Mouse (Mus musculus): ENCODE measurements around the gene Cyp1a2. TPM values are rescaled to one million over a fixed set of nuclear protein-coding genes. Genes with fewer than 3 reads are reported as not detected.

Cyp1a2 gene
- polyA plus RNA-seq, 1 experiment from 2014 or later, result not detected

DNA sequence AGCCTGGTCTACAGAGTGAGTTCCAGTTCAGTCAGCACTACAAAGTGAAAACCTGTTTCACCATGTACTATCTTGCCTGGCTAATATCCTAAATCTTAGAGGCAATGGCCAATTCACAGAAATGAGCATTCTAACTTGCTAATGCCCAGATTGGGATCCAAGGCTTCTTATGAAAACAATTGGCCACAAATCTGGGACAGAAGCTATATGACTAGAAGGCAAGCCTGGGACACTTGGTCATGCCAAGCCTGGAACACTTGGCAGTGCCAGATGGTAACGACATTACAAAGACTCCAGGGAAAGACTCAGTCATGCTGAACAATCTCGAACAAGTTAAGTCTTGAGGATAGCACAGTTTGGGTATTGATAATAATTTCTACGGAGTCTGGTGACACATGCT is 23.0 kb upstream of the Cyp1a2 start:
- peaks cover 8% of the 10 kb centered on the region; the same call in 1 of the 2 replicates for H3K36me3 ChIP-seq
- H3K9ac ChIP-seq, result no peak overlapping the region
- H3K27ac ChIP-seq, result no peak overlapping the region
- peaks cover 6% of the 10 kb centered on the region for H3K9me3 ChIP-seq (replicated peaks)
- peaks cover 8% of the 10 kb centered on the region for H3K27me3 ChIP-seq (replicated peaks)
- no peak overlapping the region for H3K4me2 ChIP-seq
- WGBS (ENCODE audit: insufficient replicate concordance), result 79% methylated on average over 3 of the region's 3 CpGs
- no peak overlapping the region for H3K4me3 ChIP-seq
- ATAC-seq, result no peak
- H3K4me1 ChIP-seq, result peaks cover 29% of the 10 kb centered on the region

DNA sequence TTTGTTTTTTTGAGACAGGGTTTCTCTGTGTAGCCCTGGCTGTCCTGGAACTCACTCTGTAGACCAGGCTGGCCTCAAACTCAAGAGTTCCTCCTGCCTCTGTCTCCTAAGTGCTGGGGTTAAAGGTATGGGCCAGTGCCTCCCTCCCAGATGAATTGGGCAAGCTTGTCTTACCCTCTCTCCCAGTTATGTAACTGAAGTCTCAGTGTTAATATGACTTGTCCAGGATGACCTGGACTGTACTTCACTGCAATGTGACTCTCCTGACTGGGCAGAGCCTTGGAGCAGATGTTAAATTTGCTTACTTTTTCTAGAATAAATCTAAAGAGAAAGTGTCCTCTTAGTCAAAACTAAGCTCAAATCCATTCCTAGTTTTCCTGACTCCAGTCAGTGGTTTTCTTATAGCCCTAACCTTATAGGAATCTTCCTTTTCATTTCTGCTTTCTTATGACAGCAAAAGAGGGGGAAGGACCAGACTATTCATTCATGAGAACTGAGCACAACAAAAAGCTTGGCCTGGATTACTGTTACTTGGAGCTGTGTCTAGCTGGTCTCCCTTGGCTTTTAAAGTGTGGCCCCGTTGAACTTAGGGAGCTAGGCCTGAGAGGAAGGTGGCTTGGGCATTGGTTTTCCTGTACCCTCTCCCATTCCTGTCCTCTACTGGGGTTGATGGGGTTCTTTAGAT is 15.1 kb upstream of the Cyp1a2 start:
- Histone ChIP-seq H3K27me3 (replicated peaks) (peaks cover 62% of the 10 kb centered on the region), H3K4me2 (no peak overlapping the region), H3K27ac (no peak overlapping the region), H3K4me1 (peaks cover 24% of the 10 kb centered on the region), H3K36me3 (no peaks in the 10 kb centered on the region), H3K9ac (no peak overlapping the region), H3K9me3 (replicated peaks) (no peaks in the 10 kb centered on the region), H3K4me3 (no peak overlapping the region)
- no peak for ATAC-seq
- WGBS (ENCODE audit: insufficient replicate concordance), result 67% methylated on average over 1 of the region's 1 CpGs

DNA sequence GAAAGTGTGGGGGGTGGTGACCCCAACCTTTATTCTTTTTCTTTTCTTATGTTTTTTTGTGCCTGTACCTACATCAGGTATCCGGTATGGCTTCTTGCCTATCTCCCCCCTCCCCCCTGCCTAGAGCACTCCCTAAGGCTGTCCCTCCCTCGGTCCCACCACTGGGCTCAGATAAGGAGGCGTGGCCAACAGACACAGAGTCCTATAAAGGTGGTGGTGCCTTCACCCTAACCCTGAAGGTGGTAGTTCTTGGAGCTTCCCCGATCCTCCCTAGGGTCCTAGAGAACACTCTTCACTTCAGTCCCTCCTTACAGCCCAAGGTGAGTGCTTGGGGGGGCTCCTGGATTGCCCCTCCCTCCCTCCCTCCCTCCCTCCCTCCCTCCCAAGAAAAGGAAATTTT is 13.9 kb upstream of the Cyp1a2 start:
- WGBS (ENCODE audit: insufficient replicate concordance), result 8% methylated on average over 4 of the region's 4 CpGs
- peak overlapping the region; percentile 53 for H3K4me3 ChIP-seq
- H3K36me3 ChIP-seq, result no peaks in the 10 kb centered on the region
- H3K9ac ChIP-seq, result no peak overlapping the region
- peaks cover 65% of the 10 kb centered on the region for H3K27me3 ChIP-seq (replicated peaks)
- peak overlapping the region; percentile 85 for H3K4me2 ChIP-seq
- H3K9me3 ChIP-seq (replicated peaks), result no peaks in the 10 kb centered on the region
- peak; percentile 76 for ATAC-seq
- peaks cover 24% of the 10 kb centered on the region for H3K4me1 ChIP-seq
- no peak overlapping the region for H3K27ac ChIP-seq

DNA sequence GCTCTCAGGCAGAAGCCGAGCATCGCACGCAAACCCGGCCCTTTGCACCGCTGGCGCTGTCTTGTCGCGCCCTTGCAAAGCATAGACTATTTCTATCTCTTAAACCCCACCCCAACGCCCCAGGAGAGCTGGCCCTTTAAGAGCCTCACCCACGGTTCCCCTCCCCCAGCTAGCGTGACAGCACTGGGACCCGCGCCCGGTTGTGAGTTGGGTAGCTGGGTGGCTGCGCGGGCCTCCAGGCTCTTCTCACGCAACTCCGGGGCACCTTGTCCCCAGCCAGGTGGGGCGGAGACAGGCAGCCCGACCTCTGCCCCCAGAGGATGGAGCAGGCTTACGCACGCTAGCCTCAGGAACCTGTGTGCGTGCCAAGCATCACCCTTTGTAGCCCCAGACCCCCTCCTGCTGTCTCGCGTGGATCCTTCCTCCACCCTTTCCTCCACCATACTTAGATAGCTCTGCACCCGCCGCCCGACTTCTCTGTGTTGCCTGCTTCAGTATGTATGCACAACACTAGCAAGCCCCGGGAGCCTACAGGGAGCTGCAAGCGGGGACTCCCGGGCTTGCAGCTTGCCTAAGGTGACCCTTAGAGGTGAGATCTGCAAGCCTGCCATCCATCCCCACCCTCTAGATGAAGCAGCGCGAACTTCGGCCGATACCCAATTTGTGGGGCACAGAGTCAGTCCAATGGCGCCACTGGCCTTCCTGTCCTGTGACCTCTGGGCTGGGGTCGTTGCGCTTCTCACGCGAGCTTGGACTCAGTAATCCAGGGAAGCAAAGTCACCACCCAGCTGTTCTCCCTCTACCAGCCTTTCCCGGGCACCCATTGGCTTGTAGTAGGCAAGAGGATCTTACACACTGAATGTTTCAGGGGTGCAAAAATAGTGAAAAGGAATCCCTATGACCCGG is 13.1 kb upstream of the Cyp1a2 start:
- peaks cover 24% of the 10 kb centered on the region for H3K4me1 ChIP-seq
- H3K36me3 ChIP-seq, result no peaks in the 10 kb centered on the region
- H3K4me3 ChIP-seq, result peak overlapping the region; percentile 53
- ATAC-seq, result peak; percentile 47
- H3K27ac ChIP-seq, result no peak overlapping the region
- H3K27me3 ChIP-seq (replicated peaks), result peaks cover 70% of the 10 kb centered on the region
- H3K9me3 ChIP-seq (replicated peaks), result no peaks in the 10 kb centered on the region
- peak overlapping the region; percentile 52 for H3K9ac ChIP-seq
- WGBS (ENCODE audit: insufficient replicate concordance), result 2% methylated on average over 42 of the region's 42 CpGs
- peak overlapping the region; percentile 85 for H3K4me2 ChIP-seq

DNA sequence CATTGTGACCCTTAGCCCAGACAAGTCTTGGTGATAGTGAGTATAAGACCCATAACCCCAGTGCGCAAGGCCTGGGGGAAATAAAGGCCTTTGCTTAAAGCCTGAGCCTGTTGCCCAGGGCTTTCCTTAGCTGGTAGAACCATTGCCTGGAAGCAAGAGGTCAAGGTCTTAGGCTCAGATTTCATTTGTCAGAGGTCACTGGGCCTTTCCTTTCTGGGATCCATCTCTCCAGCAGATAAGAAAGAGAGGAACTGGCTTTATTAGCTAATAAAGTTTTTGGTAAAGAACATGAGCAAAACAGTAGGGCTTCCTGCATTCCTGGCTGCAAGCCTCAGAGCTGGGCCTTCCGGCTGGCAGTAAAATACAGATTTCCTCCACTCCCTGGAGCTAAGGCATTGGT is 10.6 kb upstream of the Cyp1a2 start:
- peaks cover 64% of the 10 kb centered on the region for H3K27me3 ChIP-seq (replicated peaks)
- H3K9ac ChIP-seq, result no peak overlapping the region
- no peak overlapping the region for H3K4me3 ChIP-seq
- no peaks in the 10 kb centered on the region for H3K9me3 ChIP-seq (replicated peaks)
- WGBS (ENCODE audit: insufficient replicate concordance), result 80% methylated on average over 2 of the region's 2 CpGs
- H3K27ac ChIP-seq, result no peak overlapping the region
- ATAC-seq, result no peak
- H3K36me3 ChIP-seq, result no peaks in the 10 kb centered on the region
- H3K4me1 ChIP-seq, result peaks cover 24% of the 10 kb centered on the region
- H3K4me2 ChIP-seq, result no peak overlapping the region

DNA sequence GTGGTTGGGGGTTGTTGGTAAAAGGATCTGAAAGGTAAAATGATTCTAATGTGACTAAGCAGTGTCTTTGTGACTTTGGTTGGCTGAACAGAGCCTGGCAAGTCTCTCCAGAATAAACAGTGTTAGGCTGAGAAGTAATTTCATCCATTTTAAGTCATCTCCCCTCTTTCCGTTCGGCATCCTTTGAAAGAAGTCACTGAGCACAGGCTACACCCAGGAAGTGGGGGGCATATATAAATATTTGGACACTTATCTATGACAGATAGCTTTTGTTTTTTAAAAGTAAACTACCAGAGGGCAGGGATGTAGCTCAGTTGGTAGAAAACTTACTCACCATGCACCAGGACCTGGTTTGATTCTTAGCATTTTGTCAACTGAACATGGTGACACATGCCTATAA is 5.1 kb upstream of the Cyp1a2 start:
- no peak for ATAC-seq
- Histone ChIP-seq H3K27ac (no peak overlapping the region), H3K4me2 (no peak overlapping the region), H3K9me3 (replicated peaks) (no peaks in the 10 kb centered on the region), H3K27me3 (replicated peaks) (peaks cover 17% of the 10 kb centered on the region), H3K36me3 (no peaks in the 10 kb centered on the region), H3K9ac (no peak overlapping the region), H3K4me3 (no peak overlapping the region), H3K4me1 (peaks cover 14% of the 10 kb centered on the region; the same call in 1 of the 2 replicates)
- WGBS (ENCODE audit: insufficient replicate concordance), result 72% methylated on average over 2 of the region's 2 CpGs

DNA sequence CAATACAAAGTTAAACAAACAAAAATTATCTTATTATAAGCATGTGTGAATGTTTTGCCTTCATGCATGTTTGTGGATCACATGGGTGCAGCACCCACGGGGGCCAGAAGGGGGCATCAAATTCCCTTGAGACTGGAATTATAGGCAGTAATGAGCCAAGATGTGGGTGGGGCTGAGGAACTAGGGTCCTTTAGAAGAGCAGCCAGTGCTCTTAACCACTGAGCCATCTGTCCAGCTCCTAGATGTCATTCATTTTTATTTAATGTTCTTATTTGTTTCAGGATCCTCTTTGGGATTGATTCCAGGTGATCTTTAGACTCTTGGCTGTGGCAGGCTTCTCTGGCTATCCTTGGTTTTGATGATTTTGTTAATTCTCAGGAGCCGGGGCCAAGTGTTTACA is 4.7 kb upstream of the Cyp1a2 start:
- Histone ChIP-seq H3K4me3 (no peak overlapping the region), H3K4me2 (no peak overlapping the region), H3K27me3 (replicated peaks) (peaks cover 18% of the 10 kb centered on the region), H3K27ac (no peak overlapping the region), H3K9ac (no peak overlapping the region), H3K36me3 (no peaks in the 10 kb centered on the region), H3K4me1 (peaks cover 14% of the 10 kb centered on the region; the same call in 1 of the 2 replicates), H3K9me3 (replicated peaks) (no peaks in the 10 kb centered on the region)
- WGBS (ENCODE audit: insufficient replicate concordance), result 43% methylated on average over 2 of the region's 2 CpGs
- ATAC-seq, result no peak

DNA sequence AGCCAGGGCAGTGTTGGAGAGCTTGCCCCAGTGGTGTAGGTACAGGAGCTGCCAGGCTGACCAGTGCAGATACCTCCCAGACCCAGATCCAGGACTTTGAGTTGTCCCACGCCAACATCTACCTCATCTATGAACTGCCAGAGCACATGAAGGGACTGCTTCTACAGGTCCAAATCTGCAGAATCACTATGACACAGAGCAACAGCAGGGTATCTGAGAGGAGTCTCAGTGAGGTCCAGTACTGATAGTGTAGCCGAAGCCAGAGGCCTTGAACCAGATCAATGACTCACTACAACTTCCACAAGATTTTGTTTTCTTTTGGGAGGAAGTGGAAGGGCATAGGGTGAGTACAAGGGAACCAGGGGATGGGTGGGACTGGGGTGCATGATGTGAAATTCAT is 4.2 kb upstream of the Cyp1a2 start, which contains the start of gene Cyp1a1:
Cyp1a1 (plus strand) TSS at position 178 of the 400 bp plus-strand sequence.
- H3K27me3 ChIP-seq (replicated peaks), result peaks cover 17% of the 10 kb centered on the region
- H3K4me1 ChIP-seq, result peaks cover 14% of the 10 kb centered on the region; the same call in 1 of the 2 replicates
- H3K9me3 ChIP-seq (replicated peaks), result no peaks in the 10 kb centered on the region
- H3K36me3 ChIP-seq, result no peaks in the 10 kb centered on the region
- H3K4me3 ChIP-seq, result no peak within 1 kb of the TSS
- no peak within 1 kb of the TSS for H3K4me2 ChIP-seq
- 64% methylated on average over 2 of the region's 2 CpGs for WGBS (ENCODE audit: insufficient replicate concordance)
- no peak within 1 kb of the TSS for H3K27ac ChIP-seq
- ATAC-seq, result peak; percentile 76
- H3K9ac ChIP-seq, result no peak within 1 kb of the TSS

DNA sequence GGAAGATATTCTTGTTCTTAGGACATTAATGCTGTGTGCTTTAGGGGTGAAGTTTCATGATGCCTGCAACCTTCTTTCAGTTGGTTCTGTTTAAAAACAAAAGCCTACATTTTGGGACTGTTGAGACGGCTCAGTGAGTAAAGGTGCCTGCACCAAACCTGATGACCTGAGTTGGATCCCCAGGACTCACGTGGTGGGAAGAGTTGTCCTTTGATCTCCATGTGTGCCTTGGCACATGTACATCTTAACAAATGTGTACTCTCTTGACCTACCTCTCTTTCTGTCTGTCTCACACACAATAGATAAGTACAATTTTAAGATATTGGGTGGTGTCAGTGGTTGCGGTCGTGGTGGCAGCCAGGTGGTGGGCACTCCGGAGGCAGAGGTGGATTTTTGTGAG is 2.5 kb upstream of the Cyp1a2 start:
- Histone ChIP-seq H3K9me3 (replicated peaks) (no peaks in the 10 kb centered on the region), H3K27ac (no peak overlapping the region), H3K4me3 (no peak overlapping the region), H3K27me3 (replicated peaks) (peaks cover 20% of the 10 kb centered on the region), H3K4me2 (no peak overlapping the region), H3K36me3 (no peaks in the 10 kb centered on the region), H3K4me1 (peaks cover 14% of the 10 kb centered on the region; the same call in 1 of the 2 replicates), H3K9ac (no peak overlapping the region)
- ATAC-seq, result no peak
- WGBS (ENCODE audit: insufficient replicate concordance), result 70% methylated on average over 5 of the region's 5 CpGs

DNA sequence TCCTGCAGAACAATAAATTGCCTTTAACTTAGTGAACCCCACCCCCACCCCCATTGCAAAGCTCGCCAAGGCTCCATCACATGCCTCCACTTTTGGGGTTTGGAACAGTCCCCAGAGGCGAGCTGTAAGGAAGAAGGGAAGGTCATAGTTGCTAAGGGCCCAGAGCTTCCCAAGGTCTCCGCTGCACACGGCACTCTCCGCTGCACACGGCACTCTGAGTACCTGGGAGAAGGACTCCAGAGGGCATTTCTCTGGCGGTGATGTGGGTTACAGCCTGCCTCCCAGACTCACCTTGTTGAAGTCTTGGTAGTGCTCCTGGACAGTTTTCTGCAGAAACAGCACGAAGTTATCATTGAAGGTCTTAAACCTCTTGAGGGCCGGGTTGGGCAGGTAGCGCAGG is 2.1 kb downstream of the Cyp1a2 start:
- WGBS (ENCODE audit: insufficient replicate concordance), result 68% methylated on average over 10 of the region's 10 CpGs
- no peak overlapping the region for H3K4me2 ChIP-seq
- H3K27ac ChIP-seq, result no peak overlapping the region
- H3K4me3 ChIP-seq, result no peak overlapping the region
- H3K9ac ChIP-seq, result no peak overlapping the region
- H3K9me3 ChIP-seq (replicated peaks), result no peaks in the 10 kb centered on the region
- no peaks in the 10 kb centered on the region for H3K4me1 ChIP-seq
- ATAC-seq, result no peak
- peaks cover 23% of the 10 kb centered on the region for H3K27me3 ChIP-seq (replicated peaks)
- no peaks in the 10 kb centered on the region for H3K36me3 ChIP-seq

DNA sequence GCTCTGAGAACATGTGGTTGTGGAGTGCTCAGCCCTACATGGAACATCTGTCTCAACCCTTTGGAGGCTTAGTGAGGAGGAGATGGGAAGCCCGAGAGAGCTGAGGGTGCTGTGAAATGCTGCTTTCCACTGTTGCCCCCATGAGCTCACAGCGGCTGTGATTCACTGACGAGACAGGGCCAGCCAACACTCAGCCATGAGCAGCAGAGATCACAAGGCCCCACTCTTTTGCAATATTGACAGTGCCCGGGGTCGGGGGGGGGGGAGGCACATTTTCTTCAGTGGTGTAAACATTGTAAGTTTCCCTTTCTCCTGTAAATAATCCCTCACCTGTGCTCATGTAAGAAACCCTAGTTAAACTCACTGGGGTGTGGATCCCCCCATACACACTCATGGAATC is 12.0 kb downstream of the Cyp1a2 start:
- Histone ChIP-seq H3K4me1 (peaks cover 10% of the 10 kb centered on the region), H3K36me3 (no peaks in the 10 kb centered on the region), H3K27me3 (replicated peaks) (0 out of 2 replicates have a peak, but pooled peaks cover 4% of the 10 kb centered on the region), H3K9ac (no peak overlapping the region), H3K27ac (no peak overlapping the region; the same call in 1 of the 2 replicates), H3K4me3 (no peak overlapping the region), H3K9me3 (replicated peaks) (no peaks in the 10 kb centered on the region), H3K4me2 (no peak overlapping the region)
- 0 out of 2 replicates have a peak, but pooled peaks have one; percentile 49 for ATAC-seq
- 68% methylated on average over 5 of the region's 5 CpGs for WGBS (ENCODE audit: insufficient replicate concordance)

DNA sequence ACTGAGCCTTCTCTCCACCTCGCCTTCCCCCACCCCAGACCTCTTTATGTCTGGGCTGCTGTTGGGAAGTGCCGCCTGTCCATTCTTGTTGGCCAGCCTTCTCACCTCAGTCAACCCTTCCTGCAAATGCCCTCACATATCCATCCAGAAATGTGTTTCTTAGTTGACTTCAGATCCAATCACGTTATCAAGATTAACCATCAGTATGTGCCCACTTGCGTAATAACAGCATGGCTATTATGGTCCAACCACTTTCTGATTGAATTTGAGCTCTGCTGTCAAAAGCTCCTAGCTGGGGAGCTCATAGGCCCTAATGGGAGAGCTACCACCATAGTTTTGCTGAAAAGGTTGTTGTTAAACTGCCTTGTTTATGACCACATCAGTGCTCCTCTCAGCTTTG is 12.5 kb downstream of the Cyp1a2 start:
- H3K27me3 ChIP-seq (replicated peaks), result 0 out of 2 replicates have a peak, but pooled peaks cover 5% of the 10 kb centered on the region
- no peak overlapping the region for H3K9ac ChIP-seq
- no peak overlapping the region; the same call in 1 of the 2 replicates for H3K27ac ChIP-seq
- H3K4me1 ChIP-seq, result peaks cover 10% of the 10 kb centered on the region
- no peak overlapping the region for H3K4me2 ChIP-seq
- WGBS (ENCODE audit: insufficient replicate concordance), result 75% methylated on average over 4 of the region's 4 CpGs
- no peaks in the 10 kb centered on the region for H3K36me3 ChIP-seq
- no peak for ATAC-seq
- H3K4me3 ChIP-seq, result no peak overlapping the region
- H3K9me3 ChIP-seq (replicated peaks), result no peaks in the 10 kb centered on the region

Measured in liver, embryonic 12.5 days (tissue).